8 mouse cellular contexts compared by ENCODE assay signal in genomic region chr1:168430868-168431710, GRCm38 (mm10). TPM values are rescaled to one million over a fixed set of nuclear protein-coding genes. Genes with fewer than 3 reads are reported as not detected.
DNase-seq lines count a peak whose midpoint lies in the region; ATAC-seq and TF ChIP-seq lines count a peak whose summit lies in the region.

No protein-coding gene starts in this region.

- TF ChIP-seq CTCF in liver, postnatal 0 days (IDR thresholded peaks at IDR 0.05; ENCODE audit: low read depth): no peak

- no peaks in the 10 kb centered on the region for H3K9me3 ChIP-seq in forebrain, embryonic 16.5 days (ENCODE audit: control insufficient read depth, low read length)
- no peaks in the 10 kb centered on the region for H3K9me3 ChIP-seq in hindbrain, embryonic 16.5 days (ENCODE audit: control insufficient read depth, low read length)
- no peaks in the 10 kb centered on the region for H3K9me3 ChIP-seq in liver, postnatal 0 days (ENCODE audit: low read length)

- H3K4me3 ChIP-seq in forebrain, embryonic 16.5 days (replicated peaks; ENCODE audit: low read length): peak overlapping the region; percentile 63
- peak overlapping the region; percentile 79 for H3K4me3 ChIP-seq in hindbrain, embryonic 16.5 days (ENCODE audit: low read length)
- H3K4me3 ChIP-seq in liver, postnatal 0 days (ENCODE audit: low read depth, low read length): peak overlapping the region; percentile 77

- WGBS in forebrain, embryonic 16.5 days: 0% methylated on average over 36 of the region's 37 CpGs
- WGBS in hindbrain, embryonic 16.5 days: under 1% methylated on average over 37 of the region's 37 CpGs
- under 1% methylated on average over 37 of the region's 37 CpGs for WGBS in liver, postnatal 0 days (ENCODE audit: insufficient replicate concordance)

- H3K4me1 ChIP-seq in forebrain, embryonic 16.5 days (replicated peaks; ENCODE audit: control insufficient read depth, insufficient read depth, low read length): 0 out of 2 replicates have a peak, but pooled peaks cover 2% of the 10 kb centered on the region
- H3K4me1 ChIP-seq in hindbrain, embryonic 16.5 days (ENCODE audit: control insufficient read depth, insufficient read depth, low read depth, low read length): no peaks in the 10 kb centered on the region
- H3K4me1 ChIP-seq in liver, postnatal 0 days (ENCODE audit: insufficient read depth): no peaks in the 10 kb centered on the region

- H3K27me3 ChIP-seq in forebrain, embryonic 16.5 days (replicated peaks; ENCODE audit: control insufficient read depth, insufficient read depth, low read length): no peaks in the 10 kb centered on the region
- no peaks in the 10 kb centered on the region for H3K27me3 ChIP-seq in hindbrain, embryonic 16.5 days (replicated peaks; ENCODE audit: control insufficient read depth, insufficient read depth, low read length)
- no peaks in the 10 kb centered on the region for H3K27me3 ChIP-seq in liver, postnatal 0 days (ENCODE audit: insufficient read depth, low read length)

- no peak for ATAC-seq in forebrain, embryonic 16.5 days
- ATAC-seq in hindbrain, embryonic 16.5 days: no peak
- ATAC-seq in liver, postnatal 0 days: no peak

- TF ChIP-seq EP300 in liver, postnatal 0 days (IDR thresholded peaks at IDR 0.05; ENCODE audit: low read depth): no peak

- H3K4me2 ChIP-seq in forebrain, embryonic 16.5 days (ENCODE audit: low read length): peak overlapping the region; percentile 47
- H3K4me2 ChIP-seq in hindbrain, embryonic 16.5 days (ENCODE audit: low read length): peak overlapping the region; percentile 69
- H3K4me2 ChIP-seq in liver, postnatal 0 days (ENCODE audit: low read depth, low read length): peak overlapping the region; percentile 92

- peak overlapping the region; percentile 87 for H3K9ac ChIP-seq in forebrain, embryonic 16.5 days (replicated peaks; ENCODE audit: low read depth, low read length)
- peak overlapping the region; percentile 92 for H3K9ac ChIP-seq in hindbrain, embryonic 16.5 days (ENCODE audit: low read depth, low read length)
- H3K9ac ChIP-seq in liver, postnatal 0 days (replicated peaks): peak overlapping the region; percentile 71

- H3K36me3 ChIP-seq in forebrain, embryonic 16.5 days (ENCODE audit: control insufficient read depth, insufficient read depth): no peaks in the 10 kb centered on the region
- H3K36me3 ChIP-seq in hindbrain, embryonic 16.5 days (ENCODE audit: control insufficient read depth, insufficient read depth, low read length): no peaks in the 10 kb centered on the region
- H3K36me3 ChIP-seq in liver, postnatal 0 days (replicated peaks; ENCODE audit: insufficient read depth, low read length): no peaks in the 10 kb centered on the region

- DNase-seq in right cerebral cortex, postnatal 10 days (ENCODE audit: low spot score in 2 of 2): peak; percentile 54 to 56
- DNase-seq in right cerebral cortex, adult 2 months (ENCODE audit: low spot score in 2 of 2): no peak
- DNase-seq in cerebellum, adult 11 months: peak; percentile 54
- DNase-seq in liver, postnatal 0 days: peak; percentile 42
- peak; percentile 65 for DNase-seq in retina, embryonic 14.5 days (ENCODE audit: low spot score)
- DNase-seq in urinary bladder, adult 18-20 months (ENCODE audit: low spot score in 2 of 2): no peak

- H3K27ac ChIP-seq in forebrain, embryonic 16.5 days (ENCODE audit: low read length): peak overlapping the region; percentile 98
- H3K27ac ChIP-seq in hindbrain, embryonic 16.5 days (ENCODE audit: low read depth, low read length): peak overlapping the region; percentile 98
- peak overlapping the region; percentile 85 for H3K27ac ChIP-seq in liver, postnatal 0 days (ENCODE audit: low read depth)

RNA-seq across cellular contexts. Expression of gene Pbx1, which starts 1.0 kb away (rescaled TPM):
- 82.9 and 91.2 TPM in 2 replicates for polyA plus RNA-seq in forebrain, embryonic 16.5 days (2015; fragmentation: Nextera tagmentation; extraction: Ambion mirVana)
- 36.0 and 38.9 TPM in 2 replicates for polyA plus RNA-seq in hindbrain, embryonic 16.5 days (2015; fragmentation: Nextera tagmentation; extraction: Ambion mirVana)
- polyA plus RNA-seq in liver, postnatal 0 days (2015; fragmentation: Nextera tagmentation; extraction: Ambion mirVana): 4.0 TPM in 2 replicates

Comparison
In these comparisons a context has a peak if more than half of its experiments do, and no peak if none do; other contexts are left out.
1. DNase-seq: peak in right cerebral cortex, postnatal 10 days (2 of 2), cerebellum, adult 11 months (single experiment), liver, postnatal 0 days (single experiment) and retina, embryonic 14.5 days (single experiment); none in right cerebral cortex, adult 2 months (0 of 2) and urinary bladder, adult 18-20 months (0 of 2).
2. Peak in every context shown above with its lines, with median percentiles within 50 percentile points of each other: H3K27ac ChIP-seq, H3K4me2 ChIP-seq, H3K4me3 ChIP-seq and H3K9ac ChIP-seq.